Mouse (Mus musculus): ENCODE results near the gene Fam160b1. TPM values are rescaled to one million over a fixed set of nuclear protein-coding genes. Genes with fewer than 3 reads are reported as not detected.

The Fam160b1 gene
- total and polyA plus RNA-seq, 2 experiments from 2014 or later = 7.8 to 16.3 TPM

DNA sequence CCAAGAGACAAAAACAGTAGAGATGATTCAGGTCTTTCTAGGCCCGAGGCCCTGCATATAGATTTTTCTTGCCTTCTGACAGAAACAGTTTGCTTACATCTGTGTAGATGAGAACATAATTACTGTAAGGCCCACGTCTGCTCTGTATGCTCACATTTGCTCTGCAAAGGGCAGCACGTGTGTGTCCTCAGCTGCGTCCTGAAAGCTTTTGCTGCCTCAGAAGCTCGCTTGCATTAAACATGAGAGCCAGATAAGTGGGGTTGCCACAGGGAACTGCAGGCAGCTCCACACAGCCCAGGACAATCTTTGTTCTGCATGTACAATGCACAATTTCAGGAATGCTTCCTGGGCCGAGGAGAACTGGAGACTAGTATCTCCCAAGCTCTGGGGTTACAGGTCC, 41.9 kb downstream of the Fam160b1 start:
- no peak for DNase-seq (ENCODE audit: low spot score)
- TF ChIP-seq EP300 (IDR thresholded peaks at IDR 0.05; ENCODE audit: low read depth) (no peak), CTCF (IDR thresholded peaks at IDR 0.05; ENCODE audit: low read depth) (no peak)
- H3K9me3 ChIP-seq (replicated peaks; ENCODE audit: control insufficient read depth, low read length) = no peaks in the 10 kb centered on the region
- H3K36me3 ChIP-seq (replicated peaks; ENCODE audit: control insufficient read depth, insufficient read depth, low read length) = no peaks in the 10 kb centered on the region
- no peak for ATAC-seq (ENCODE audit: insufficient read depth, low read depth)
- no peaks in the 10 kb centered on the region for H3K27me3 ChIP-seq (ENCODE audit: control insufficient read depth, insufficient read depth, low read length)
- WGBS = 66% methylated on average over 6 of the region's 6 CpGs
- no peak overlapping the region for H3K9ac ChIP-seq (replicated peaks; ENCODE audit: low read depth, low read length)
- no peak overlapping the region for H3K27ac ChIP-seq (ENCODE audit: low read depth)
- H3K4me2 ChIP-seq (ENCODE audit: low read depth, low read length) = no peak overlapping the region
- H3K4me3 ChIP-seq (ENCODE audit: low read depth, low read length) = no peak overlapping the region
- H3K4me1 ChIP-seq (ENCODE audit: control insufficient read depth, insufficient read depth) = no peaks in the 10 kb centered on the region

DNA sequence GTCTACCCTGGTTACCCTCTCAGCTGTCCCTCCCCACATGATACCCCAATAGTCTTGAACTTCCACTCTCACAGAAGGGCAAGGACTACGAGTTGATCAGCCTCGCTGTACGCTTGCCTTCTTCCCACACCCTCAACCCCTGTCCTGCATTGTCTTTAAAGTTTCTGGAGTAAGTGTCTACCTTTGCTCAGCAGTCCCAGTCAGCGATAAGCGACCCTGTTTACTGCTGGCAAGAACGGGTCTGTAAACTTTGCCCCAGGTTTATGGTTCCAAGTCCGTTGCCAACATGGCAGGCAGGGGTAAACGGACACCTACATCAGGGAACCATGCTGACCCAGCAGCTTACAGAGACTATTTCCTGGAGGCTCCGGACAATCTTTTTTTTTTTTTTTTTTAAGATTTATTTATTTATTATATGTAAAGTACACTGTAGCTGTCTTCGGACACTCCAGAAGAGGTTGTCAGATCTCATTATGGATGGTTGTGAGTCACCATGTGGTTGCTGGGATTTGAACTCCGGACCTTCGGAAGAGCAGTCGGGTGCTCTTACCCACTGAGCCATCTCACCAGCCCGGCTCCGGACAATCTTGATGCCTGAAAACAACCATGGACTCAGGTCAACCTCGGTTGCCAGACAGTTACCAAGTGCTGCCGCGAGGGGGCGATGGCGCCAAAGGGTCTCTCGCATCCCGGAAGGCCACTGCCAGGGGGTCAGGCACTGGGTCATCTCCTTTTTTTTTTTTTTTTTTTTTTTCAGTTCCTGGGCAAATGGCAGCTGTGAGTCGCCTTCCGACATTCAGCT, 43.4 kb downstream of the Fam160b1 start:
- no peak overlapping the region for H3K9ac ChIP-seq (replicated peaks; ENCODE audit: low read depth, low read length)
- DNase-seq (ENCODE audit: low spot score) (peak; percentile 54), ATAC-seq (ENCODE audit: insufficient read depth, low read depth) (peak; percentile 66)
- H3K27me3 ChIP-seq (ENCODE audit: control insufficient read depth, insufficient read depth, low read length) = no peaks in the 10 kb centered on the region
- H3K4me1 ChIP-seq (ENCODE audit: control insufficient read depth, insufficient read depth) = no peaks in the 10 kb centered on the region
- no peak overlapping the region for H3K4me3 ChIP-seq (ENCODE audit: low read depth, low read length)
- TF ChIP-seq EP300 (IDR thresholded peaks at IDR 0.05; ENCODE audit: low read depth) (no peak), CTCF (IDR thresholded peaks at IDR 0.05; ENCODE audit: low read depth) (peak; percentile 87)
- WGBS = 16% methylated on average over 24 of the region's 24 CpGs
- H3K4me2 ChIP-seq (ENCODE audit: low read depth, low read length) = peak overlapping the region; percentile 36; the same call in 1 of the 2 replicates
- H3K36me3 ChIP-seq (replicated peaks; ENCODE audit: control insufficient read depth, insufficient read depth, low read length) = no peaks in the 10 kb centered on the region
- H3K27ac ChIP-seq (ENCODE audit: low read depth) = no peak overlapping the region
- no peaks in the 10 kb centered on the region for H3K9me3 ChIP-seq (replicated peaks; ENCODE audit: control insufficient read depth, low read length)

DNA sequence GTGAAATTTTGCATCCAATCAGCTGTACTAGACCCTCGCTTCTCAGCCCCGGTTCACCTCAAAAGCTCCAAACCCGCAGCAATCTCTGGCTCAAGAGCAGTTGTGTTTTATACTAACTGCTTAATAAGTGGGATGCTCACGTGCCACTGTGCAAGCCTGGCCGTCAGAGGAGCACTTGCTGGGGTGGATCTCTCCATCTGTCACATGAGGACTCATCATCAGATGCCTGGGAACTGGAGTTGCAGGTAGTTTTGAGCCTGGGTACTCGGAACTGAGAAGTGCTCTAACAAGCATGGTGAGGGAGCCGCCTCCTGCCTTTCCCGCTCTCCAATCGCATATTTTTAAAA, 44.0 kb downstream of the Fam160b1 start:
- H3K9ac ChIP-seq (replicated peaks; ENCODE audit: low read depth, low read length) = no peak overlapping the region
- H3K27me3 ChIP-seq (ENCODE audit: control insufficient read depth, insufficient read depth, low read length) = no peaks in the 10 kb centered on the region
- TF ChIP-seq CTCF (IDR thresholded peaks at IDR 0.05; ENCODE audit: low read depth) (no peak), EP300 (IDR thresholded peaks at IDR 0.05; ENCODE audit: low read depth) (no peak)
- no peaks in the 10 kb centered on the region for H3K9me3 ChIP-seq (replicated peaks; ENCODE audit: control insufficient read depth, low read length)
- no peak overlapping the region for H3K4me3 ChIP-seq (ENCODE audit: low read depth, low read length)
- 15% methylated on average over 9 of the region's 9 CpGs for WGBS
- no peaks in the 10 kb centered on the region for H3K4me1 ChIP-seq (ENCODE audit: control insufficient read depth, insufficient read depth)
- H3K36me3 ChIP-seq (replicated peaks; ENCODE audit: control insufficient read depth, insufficient read depth, low read length) = no peaks in the 10 kb centered on the region
- DNase-seq (ENCODE audit: low spot score) (no peak), ATAC-seq (ENCODE audit: insufficient read depth, low read depth) (0 out of 2 replicates have a peak, but pooled peaks have one; percentile 17)
- H3K4me2 ChIP-seq (ENCODE audit: low read depth, low read length) = peak overlapping the region; percentile 36; the same call in 1 of the 2 replicates
- no peak overlapping the region for H3K27ac ChIP-seq (ENCODE audit: low read depth)

DNA sequence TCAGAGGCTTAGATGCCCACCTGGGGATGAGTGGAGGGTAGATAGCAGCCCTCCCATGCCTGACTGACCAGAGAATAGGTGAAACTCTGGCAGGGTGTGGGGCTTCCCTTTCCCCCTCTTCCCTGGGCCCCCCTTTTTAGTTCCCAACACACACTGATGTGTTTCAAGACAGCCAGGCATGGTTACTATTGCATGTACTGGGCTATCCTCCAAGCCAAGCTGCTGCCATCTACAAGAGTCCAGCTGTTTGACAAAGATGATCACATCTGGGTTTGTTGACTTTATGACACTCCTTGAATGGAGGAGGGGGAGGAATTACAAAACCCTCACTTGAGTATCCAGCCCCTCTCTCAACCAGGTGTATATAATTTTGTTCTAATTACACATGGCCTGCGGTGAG, 47.5 kb downstream of the Fam160b1 start:
- no peaks in the 10 kb centered on the region for H3K36me3 ChIP-seq (replicated peaks; ENCODE audit: control insufficient read depth, insufficient read depth, low read length)
- H3K4me3 ChIP-seq (ENCODE audit: low read depth, low read length) = no peak overlapping the region
- no peak overlapping the region for H3K27ac ChIP-seq (ENCODE audit: low read depth)
- H3K9me3 ChIP-seq (replicated peaks; ENCODE audit: control insufficient read depth, low read length) = no peaks in the 10 kb centered on the region
- no peak for ATAC-seq (ENCODE audit: insufficient read depth, low read depth)
- TF ChIP-seq EP300 (IDR thresholded peaks at IDR 0.05; ENCODE audit: low read depth) (no peak), CTCF (IDR thresholded peaks at IDR 0.05; ENCODE audit: low read depth) (no peak)
- 97% methylated on average over 1 of the region's 1 CpGs for WGBS
- no peak overlapping the region for H3K9ac ChIP-seq (replicated peaks; ENCODE audit: low read depth, low read length)
- no peak overlapping the region for H3K4me2 ChIP-seq (ENCODE audit: low read depth, low read length)
- H3K27me3 ChIP-seq (ENCODE audit: control insufficient read depth, insufficient read depth, low read length) = no peaks in the 10 kb centered on the region
- H3K4me1 ChIP-seq (ENCODE audit: control insufficient read depth, insufficient read depth) = 0 out of 2 replicates have a peak, but pooled peaks cover 6% of the 10 kb centered on the region
- no peak for DNase-seq (ENCODE audit: low spot score)

DNA sequence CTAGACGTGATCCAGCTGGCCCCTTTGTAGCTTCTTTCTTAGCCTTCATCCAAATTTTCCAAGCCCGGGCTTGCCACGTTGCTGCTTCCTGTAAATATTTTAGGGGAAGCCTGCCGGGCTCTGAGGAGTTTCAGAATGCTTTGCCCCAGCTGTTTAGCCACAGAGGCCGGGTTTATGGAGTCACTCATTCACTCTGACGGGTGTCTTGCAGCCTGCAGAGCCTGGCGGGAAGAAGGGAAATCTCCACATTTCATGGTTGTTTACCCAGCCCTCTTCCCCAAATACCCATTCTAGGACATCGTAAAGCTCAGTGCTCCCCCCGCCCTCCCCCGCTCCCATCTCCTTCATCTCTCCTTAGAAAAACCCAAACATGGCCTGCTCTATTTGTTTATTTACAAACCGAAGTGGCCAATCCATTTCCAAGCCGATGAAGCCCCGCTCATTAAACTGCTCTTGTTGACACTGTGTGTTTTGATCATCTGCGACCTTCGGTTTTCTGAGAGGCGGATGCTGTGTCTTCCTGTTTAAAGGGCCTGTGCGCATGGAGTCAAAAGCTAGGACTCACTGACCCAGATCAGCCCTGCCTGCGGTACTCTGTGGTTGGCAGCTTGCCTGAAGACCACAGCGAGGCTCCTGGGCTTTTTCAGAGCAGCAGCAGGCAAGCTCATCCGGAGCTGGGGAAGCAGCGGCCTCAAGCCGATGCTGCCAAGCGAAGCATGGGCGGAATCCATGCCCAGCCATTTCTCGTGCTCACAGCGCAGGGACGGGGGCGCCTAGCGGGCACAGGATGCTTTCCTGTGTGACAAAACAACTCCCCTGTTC, 51.1 kb downstream of the Fam160b1 start:
- Histone ChIP-seq H3K27me3 (ENCODE audit: control insufficient read depth, insufficient read depth, low read length) (no peaks in the 10 kb centered on the region), H3K9me3 (replicated peaks; ENCODE audit: control insufficient read depth, low read length) (no peaks in the 10 kb centered on the region), H3K9ac (replicated peaks; ENCODE audit: low read depth, low read length) (peak overlapping the region; percentile 24; the same call in 1 of the 2 replicates), H3K36me3 (replicated peaks; ENCODE audit: control insufficient read depth, insufficient read depth, low read length) (no peaks in the 10 kb centered on the region), H3K4me2 (ENCODE audit: low read depth, low read length) (peak overlapping the region; percentile 47), H3K4me1 (ENCODE audit: control insufficient read depth, insufficient read depth) (0 out of 2 replicates have a peak, but pooled peaks cover 6% of the 10 kb centered on the region), H3K27ac (ENCODE audit: low read depth) (peak overlapping the region; percentile 62), H3K4me3 (ENCODE audit: low read depth, low read length) (peak overlapping the region; percentile 25)
- TF ChIP-seq CTCF (IDR thresholded peaks at IDR 0.05; ENCODE audit: low read depth) (no peak), EP300 (IDR thresholded peaks at IDR 0.05; ENCODE audit: low read depth) (no peak)
- peak; percentile 74 for ATAC-seq (ENCODE audit: insufficient read depth, low read depth)
- DNase-seq (ENCODE audit: low spot score) = peak; percentile 72
- 30% methylated on average over 29 of the region's 29 CpGs for WGBS
